Mouse (Mus musculus): Measurements from ENCODE around the gene Tspan12. TPM values are rescaled to one million over a fixed set of nuclear protein-coding genes. Genes with fewer than 3 reads are reported as not detected.
A peak's percentile ranks its signal among the peaks of the same experiment; 100 is the strongest.

Gene Tspan12
- polyA plus RNA-seq, 1 experiment from 2014 or later: 53.2 TPM

GRCm38 (mm10) chr6:21833531-21833930 lies 18.8 kb downstream of the Tspan12 start:
- no peaks in the 10 kb centered on the region for H3K36me3 ChIP-seq (ENCODE audit: control insufficient read depth, insufficient read depth, low read length)
- DNase-seq (ENCODE audit: low spot score, missing footprints) (no peak), ATAC-seq (ENCODE audit: low FRiP score) (no peak)
- H3K27me3 ChIP-seq (ENCODE audit: control insufficient read depth, insufficient read depth, low read length): no peaks in the 10 kb centered on the region
- H3K4me1 ChIP-seq (ENCODE audit: control insufficient read depth, insufficient read depth, low read length): no peaks in the 10 kb centered on the region
- 91% methylated on average over 4 of the region's 4 CpGs for WGBS
- no peak overlapping the region for H3K4me3 ChIP-seq (ENCODE audit: low read depth, low read length)
- no peak overlapping the region for H3K9ac ChIP-seq (ENCODE audit: low read length)
- no peaks in the 10 kb centered on the region for H3K9me3 ChIP-seq (ENCODE audit: control insufficient read depth, low read length)
- H3K27ac ChIP-seq (ENCODE audit: low read depth, low read length): no peak overlapping the region
- no peak overlapping the region for H3K4me2 ChIP-seq

GRCm38 (mm10) chr6:21831871-21832270 lies 20.4 kb downstream of the Tspan12 start:
- Histone ChIP-seq H3K4me3 (ENCODE audit: low read depth, low read length) (no peak overlapping the region), H3K36me3 (ENCODE audit: control insufficient read depth, insufficient read depth, low read length) (no peaks in the 10 kb centered on the region), H3K27me3 (ENCODE audit: control insufficient read depth, insufficient read depth, low read length) (no peaks in the 10 kb centered on the region), H3K9ac (ENCODE audit: low read length) (no peak overlapping the region), H3K27ac (ENCODE audit: low read depth, low read length) (no peak overlapping the region), H3K4me2 (no peak overlapping the region), H3K4me1 (ENCODE audit: control insufficient read depth, insufficient read depth, low read length) (no peaks in the 10 kb centered on the region), H3K9me3 (ENCODE audit: control insufficient read depth, low read length) (no peaks in the 10 kb centered on the region)
- ATAC-seq (ENCODE audit: low FRiP score) (no peak), DNase-seq (ENCODE audit: low spot score, missing footprints) (peak; percentile 6)
- WGBS: 94% methylated on average over 3 of the region's 3 CpGs

GRCm38 (mm10) chr6:21830931-21831330 lies 21.4 kb downstream of the Tspan12 start:
- 84% methylated on average over 6 of the region's 6 CpGs for WGBS
- H3K4me1 ChIP-seq (ENCODE audit: control insufficient read depth, insufficient read depth, low read length): no peaks in the 10 kb centered on the region
- no peaks in the 10 kb centered on the region for H3K27me3 ChIP-seq (ENCODE audit: control insufficient read depth, insufficient read depth, low read length)
- no peak overlapping the region for H3K4me2 ChIP-seq
- ATAC-seq (ENCODE audit: low FRiP score) (no peak), DNase-seq (ENCODE audit: low spot score, missing footprints) (peak; percentile 71)
- no peaks in the 10 kb centered on the region for H3K36me3 ChIP-seq (ENCODE audit: control insufficient read depth, insufficient read depth, low read length)
- H3K9ac ChIP-seq (ENCODE audit: low read length): no peak overlapping the region
- no peak overlapping the region for H3K27ac ChIP-seq (ENCODE audit: low read depth, low read length)
- no peak overlapping the region for H3K4me3 ChIP-seq (ENCODE audit: low read depth, low read length)
- H3K9me3 ChIP-seq (ENCODE audit: control insufficient read depth, low read length): no peaks in the 10 kb centered on the region

- no peak overlapping the region for H3K4me3 ChIP-seq (ENCODE audit: low read depth, low read length)
- no peaks in the 10 kb centered on the region for H3K36me3 ChIP-seq (ENCODE audit: control insufficient read depth, insufficient read depth, low read length)
- DNase-seq (ENCODE audit: low spot score, missing footprints) (peak; percentile 76), ATAC-seq (ENCODE audit: low FRiP score) (no peak)
- WGBS: 73% methylated on average over 7 of the region's 7 CpGs
- H3K27ac ChIP-seq (ENCODE audit: low read depth, low read length): no peak overlapping the region
- no peaks in the 10 kb centered on the region for H3K9me3 ChIP-seq (ENCODE audit: control insufficient read depth, low read length)
- no peak overlapping the region for H3K9ac ChIP-seq (ENCODE audit: low read length)
- no peaks in the 10 kb centered on the region for H3K27me3 ChIP-seq (ENCODE audit: control insufficient read depth, insufficient read depth, low read length)
- H3K4me1 ChIP-seq (ENCODE audit: control insufficient read depth, insufficient read depth, low read length): no peaks in the 10 kb centered on the region
- no peak overlapping the region for H3K4me2 ChIP-seq
Observed at GRCm38 (mm10) chr6:21829930-21830329, 22.4 kb downstream of the Tspan12 start.

- Histone ChIP-seq H3K36me3 (ENCODE audit: control insufficient read depth, insufficient read depth, low read length) (no peaks in the 10 kb centered on the region), H3K27ac (ENCODE audit: low read depth, low read length) (no peak overlapping the region), H3K4me1 (ENCODE audit: control insufficient read depth, insufficient read depth, low read length) (no peaks in the 10 kb centered on the region), H3K9me3 (ENCODE audit: control insufficient read depth, low read length) (no peaks in the 10 kb centered on the region), H3K4me3 (ENCODE audit: low read depth, low read length) (no peak overlapping the region), H3K27me3 (ENCODE audit: control insufficient read depth, insufficient read depth, low read length) (no peaks in the 10 kb centered on the region), H3K9ac (ENCODE audit: low read length) (no peak overlapping the region), H3K4me2 (no peak overlapping the region)
- peak; percentile 68 for DNase-seq (ENCODE audit: low spot score, missing footprints)
- ATAC-seq (ENCODE audit: low FRiP score): no peak
- WGBS: 82% methylated on average over 4 of the region's 4 CpGs
Observed at GRCm38 (mm10) chr6:21828437-21828836, 23.9 kb downstream of the Tspan12 start.

- H3K4me2 ChIP-seq: no peak overlapping the region
- H3K9ac ChIP-seq (ENCODE audit: low read length): no peak overlapping the region
- no peak overlapping the region for H3K4me3 ChIP-seq (ENCODE audit: low read depth, low read length)
- WGBS: 90% methylated on average over 7 of the region's 7 CpGs
- no peak overlapping the region for H3K27ac ChIP-seq (ENCODE audit: low read depth, low read length)
- H3K36me3 ChIP-seq (ENCODE audit: control insufficient read depth, insufficient read depth, low read length): no peaks in the 10 kb centered on the region
- H3K4me1 ChIP-seq (ENCODE audit: control insufficient read depth, insufficient read depth, low read length): no peaks in the 10 kb centered on the region
- H3K9me3 ChIP-seq (ENCODE audit: control insufficient read depth, low read length): no peaks in the 10 kb centered on the region
- ATAC-seq (ENCODE audit: low FRiP score): no peak
- peak; percentile 12 for DNase-seq (ENCODE audit: low spot score, missing footprints)
- H3K27me3 ChIP-seq (ENCODE audit: control insufficient read depth, insufficient read depth, low read length): no peaks in the 10 kb centered on the region
Observed at GRCm38 (mm10) chr6:21828001-21828400, 24.3 kb downstream of the Tspan12 start.

GRCm38 (mm10) chr6:21823694-21824093 lies 28.6 kb downstream of the Tspan12 start:
- Histone ChIP-seq H3K27ac (ENCODE audit: low read depth, low read length) (no peak overlapping the region), H3K27me3 (ENCODE audit: control insufficient read depth, insufficient read depth, low read length) (no peaks in the 10 kb centered on the region), H3K4me1 (ENCODE audit: control insufficient read depth, insufficient read depth, low read length) (no peaks in the 10 kb centered on the region), H3K4me3 (ENCODE audit: low read depth, low read length) (no peak overlapping the region), H3K36me3 (ENCODE audit: control insufficient read depth, insufficient read depth, low read length) (no peaks in the 10 kb centered on the region), H3K4me2 (no peak overlapping the region), H3K9me3 (ENCODE audit: control insufficient read depth, low read length) (no peaks in the 10 kb centered on the region), H3K9ac (ENCODE audit: low read length) (no peak overlapping the region)
- ATAC-seq (ENCODE audit: low FRiP score) (no peak), DNase-seq (ENCODE audit: low spot score, missing footprints) (peak; percentile 51)
- WGBS: 82% methylated on average over 7 of the region's 7 CpGs

- Histone ChIP-seq H3K9ac (ENCODE audit: low read length) (no peak overlapping the region), H3K9me3 (ENCODE audit: control insufficient read depth, low read length) (no peaks in the 10 kb centered on the region), H3K4me1 (ENCODE audit: control insufficient read depth, insufficient read depth, low read length) (no peaks in the 10 kb centered on the region), H3K27me3 (ENCODE audit: control insufficient read depth, insufficient read depth, low read length) (no peaks in the 10 kb centered on the region), H3K4me3 (ENCODE audit: low read depth, low read length) (no peak overlapping the region), H3K4me2 (no peak overlapping the region), H3K27ac (ENCODE audit: low read depth, low read length) (no peak overlapping the region), H3K36me3 (ENCODE audit: control insufficient read depth, insufficient read depth, low read length) (no peaks in the 10 kb centered on the region)
- WGBS: 71% methylated on average over 8 of the region's 8 CpGs
- DNase-seq (ENCODE audit: low spot score, missing footprints) (peak; percentile 70), ATAC-seq (ENCODE audit: low FRiP score) (no peak)
Observed at GRCm38 (mm10) chr6:21823281-21823680, 29.0 kb downstream of the Tspan12 start.

- Histone ChIP-seq H3K4me1 (ENCODE audit: control insufficient read depth, insufficient read depth, low read length) (no peaks in the 10 kb centered on the region), H3K9me3 (ENCODE audit: control insufficient read depth, low read length) (no peaks in the 10 kb centered on the region), H3K27ac (ENCODE audit: low read depth, low read length) (no peak overlapping the region), H3K36me3 (ENCODE audit: control insufficient read depth, insufficient read depth, low read length) (no peaks in the 10 kb centered on the region), H3K27me3 (ENCODE audit: control insufficient read depth, insufficient read depth, low read length) (no peaks in the 10 kb centered on the region), H3K4me3 (ENCODE audit: low read depth, low read length) (no peak overlapping the region), H3K9ac (ENCODE audit: low read length) (no peak overlapping the region), H3K4me2 (no peak overlapping the region)
- WGBS: 81% methylated on average over 7 of the region's 7 CpGs
- DNase-seq (ENCODE audit: low spot score, missing footprints): peak; percentile 75
- no peak for ATAC-seq (ENCODE audit: low FRiP score)
Observed at GRCm38 (mm10) chr6:21822721-21823134, 29.6 kb downstream of the Tspan12 start.
